Mouse (Mus musculus): ENCODE data around the gene Atp10a. TPM values are rescaled to one million over a fixed set of nuclear protein-coding genes. Genes with fewer than 3 reads are reported as not detected.
A peak's percentile ranks its signal among the peaks of the same experiment; 100 is the strongest.

Atp10a gene
- polyA plus RNA-seq, 2 experiments = 0.42 to 0.60 TPM

GRCm38 (mm10) chr7:58742009-58742408, 86.0 kb downstream of the Atp10a start:
- 17% methylated on average over 4 of the region's 4 CpGs for WGBS (ENCODE audit: insufficient replicate concordance)
- DNase-seq (ENCODE audit: low read depth in 3 of 3, low spot score in 3 of 3) = no peak
- no peak for ATAC-seq (ENCODE audit: insufficient read depth)

GRCm38 (mm10) chr7:58742648-58743047, 86.7 kb downstream of the Atp10a start:
- no peaks in the 10 kb centered on the region for H3K9me3 ChIP-seq (ENCODE audit: control insufficient read depth, low read length)
- H3K36me3 ChIP-seq (replicated peaks; ENCODE audit: control insufficient read depth, insufficient read depth, low read depth) = no peaks in the 10 kb centered on the region
- no peak overlapping the region for H3K4me3 ChIP-seq (ENCODE audit: insufficient read depth in 1 of 2, low read depth in 2 of 2, low read length in 2 of 2)
- H3K4me1 ChIP-seq (replicated peaks; ENCODE audit: control insufficient read depth in 2 of 2, insufficient read depth in 2 of 2, low read length in 1 of 2) = peaks cover 0 to 8% of the 10 kb centered on the region in 2 experiments; a peak in 1 of 4 replicates
- no peak overlapping the region for H3K9ac ChIP-seq (replicated peaks)
- ATAC-seq (ENCODE audit: insufficient read depth) = no peak
- no peak overlapping the region for H3K4me2 ChIP-seq (ENCODE audit: low read depth)
- WGBS (ENCODE audit: insufficient replicate concordance) = 12% methylated on average over 1 of the region's 1 CpGs
- no peak for DNase-seq (ENCODE audit: low read depth in 3 of 3, low spot score in 3 of 3)
- TF ChIP-seq CTCF (IDR thresholded peaks at IDR 0.05; ENCODE audit: low read depth) = no peak
- TF ChIP-seq EP300 (IDR thresholded peaks at IDR 0.05; ENCODE audit: low read depth) = no peak
- no peak overlapping the region for H3K27ac ChIP-seq
- no peaks in the 10 kb centered on the region for H3K27me3 ChIP-seq (ENCODE audit: control insufficient read depth, insufficient read depth, low read length)

More at GRCm38 (mm10) chr7:58742009-58742408, 86.0 kb downstream of the Atp10a start:
- Histone ChIP-seq H3K9ac (replicated peaks) (no peak overlapping the region), H3K9me3 (ENCODE audit: control insufficient read depth, low read length) (no peaks in the 10 kb centered on the region), H3K4me3 (ENCODE audit: insufficient read depth in 1 of 2, low read depth in 2 of 2, low read length in 2 of 2) (no peak overlapping the region), H3K27me3 (ENCODE audit: control insufficient read depth, insufficient read depth, low read length) (no peaks in the 10 kb centered on the region), H3K36me3 (replicated peaks; ENCODE audit: control insufficient read depth, insufficient read depth, low read depth) (no peaks in the 10 kb centered on the region), H3K4me1 (replicated peaks; ENCODE audit: control insufficient read depth in 2 of 2, insufficient read depth in 2 of 2, low read length in 1 of 2) (peaks cover 0 to 5% of the 10 kb centered on the region in 2 experiments; a peak in 1 of 4 replicates), H3K4me2 (ENCODE audit: low read depth) (no peak overlapping the region), H3K27ac (no peak overlapping the region)
- TF ChIP-seq EP300 (IDR thresholded peaks at IDR 0.05; ENCODE audit: low read depth) (no peak), CTCF (IDR thresholded peaks at IDR 0.05; ENCODE audit: low read depth) (no peak)

GRCm38 (mm10) chr7:58743362-58744320, 87.7 kb downstream of the Atp10a start:
- Histone ChIP-seq H3K9me3 (ENCODE audit: control insufficient read depth, low read length) (no peaks in the 10 kb centered on the region), H3K9ac (replicated peaks) (no peak overlapping the region), H3K27me3 (ENCODE audit: control insufficient read depth, insufficient read depth, low read length) (no peaks in the 10 kb centered on the region), H3K36me3 (replicated peaks; ENCODE audit: control insufficient read depth, insufficient read depth, low read depth) (no peaks in the 10 kb centered on the region), H3K27ac (no peak overlapping the region), H3K4me3 (ENCODE audit: insufficient read depth in 1 of 2, low read depth in 2 of 2, low read length in 2 of 2) (no peak overlapping the region), H3K4me1 (replicated peaks; ENCODE audit: control insufficient read depth in 2 of 2, insufficient read depth in 2 of 2, low read length in 1 of 2) (peaks cover 0 to 8% of the 10 kb centered on the region in 2 experiments; a peak in 1 of 4 replicates), H3K4me2 (ENCODE audit: low read depth) (no peak overlapping the region)
- ATAC-seq (ENCODE audit: insufficient read depth) = no peak
- peak; percentile 25; the same call in 1 of the 2 replicates for TF ChIP-seq CTCF (IDR thresholded peaks at IDR 0.05; ENCODE audit: low read depth)
- no peak for TF ChIP-seq EP300 (IDR thresholded peaks at IDR 0.05; ENCODE audit: low read depth)
- no peak for DNase-seq (ENCODE audit: low read depth in 3 of 3, low spot score in 3 of 3)
- 40% methylated on average over 4 of the region's 4 CpGs for WGBS (ENCODE audit: insufficient replicate concordance)

- 38% methylated on average over 5 of the region's 5 CpGs for WGBS (ENCODE audit: insufficient replicate concordance)
- Histone ChIP-seq H3K27ac (no peak overlapping the region), H3K36me3 (replicated peaks; ENCODE audit: control insufficient read depth, insufficient read depth, low read depth) (no peaks in the 10 kb centered on the region), H3K9me3 (ENCODE audit: control insufficient read depth, low read length) (no peaks in the 10 kb centered on the region), H3K4me3 (ENCODE audit: insufficient read depth in 1 of 2, low read depth in 2 of 2, low read length in 2 of 2) (no peak overlapping the region), H3K4me1 (replicated peaks; ENCODE audit: control insufficient read depth in 2 of 2, insufficient read depth in 2 of 2, low read length in 1 of 2) (peaks cover 0 to 11% of the 10 kb centered on the region in 2 experiments; a peak in 2 of 4 replicates), H3K4me2 (ENCODE audit: low read depth) (no peak overlapping the region), H3K9ac (replicated peaks) (no peak overlapping the region), H3K27me3 (ENCODE audit: control insufficient read depth, insufficient read depth, low read length) (no peaks in the 10 kb centered on the region)
- ATAC-seq (ENCODE audit: insufficient read depth) (no peak), DNase-seq (ENCODE audit: low read depth in 3 of 3, low spot score in 3 of 3) (no peak)
- no peak for TF ChIP-seq CTCF (IDR thresholded peaks at IDR 0.05; ENCODE audit: low read depth)
- TF ChIP-seq EP300 (IDR thresholded peaks at IDR 0.05; ENCODE audit: low read depth) = no peak
Measured at GRCm38 (mm10) chr7:58746817-58747216, 90.9 kb downstream of the Atp10a start.

GRCm38 (mm10) chr7:58749904-58750612, 94.1 kb downstream of the Atp10a start:
- peaks cover 0 to 12% of the 10 kb centered on the region in 2 experiments; a peak in 2 of 4 replicates for H3K4me1 ChIP-seq (replicated peaks; ENCODE audit: control insufficient read depth in 2 of 2, insufficient read depth in 2 of 2, low read length in 1 of 2)
- H3K27ac ChIP-seq = no peak overlapping the region
- H3K9me3 ChIP-seq (ENCODE audit: control insufficient read depth, low read length) = no peaks in the 10 kb centered on the region
- H3K4me3 ChIP-seq (ENCODE audit: insufficient read depth in 1 of 2, low read depth in 2 of 2, low read length in 2 of 2) = no peak overlapping the region
- no peak for ATAC-seq (ENCODE audit: insufficient read depth)
- no peak overlapping the region for H3K4me2 ChIP-seq (ENCODE audit: low read depth)
- TF ChIP-seq EP300 (IDR thresholded peaks at IDR 0.05; ENCODE audit: low read depth) (no peak), CTCF (IDR thresholded peaks at IDR 0.05; ENCODE audit: low read depth) (no peak)
- no peaks in the 10 kb centered on the region for H3K27me3 ChIP-seq (ENCODE audit: control insufficient read depth, insufficient read depth, low read length)
- WGBS (ENCODE audit: insufficient replicate concordance) = 65% methylated on average over 6 of the region's 6 CpGs
- no peaks in the 10 kb centered on the region for H3K36me3 ChIP-seq (replicated peaks; ENCODE audit: control insufficient read depth, insufficient read depth, low read depth)
- H3K9ac ChIP-seq (replicated peaks) = no peak overlapping the region
- no peak for DNase-seq (ENCODE audit: low read depth in 3 of 3, low spot score in 3 of 3)

All from liver, embryonic 14.5 days (tissue).